28 mouse cellular contexts compared by ENCODE assay signal in genomic region chr17:5622764-5623163, GRCm38 (mm10).
A peak's percentile ranks its signal among the peaks of the same experiment; 100 is the strongest.
DNase-seq lines count a peak whose midpoint lies in the region; ATAC-seq and TF ChIP-seq lines count a peak whose summit lies in the region.
"Had no signal": no experiment of that assay in that cellular context is flagged by ENCODE, and none has a peak within 500 bp of the region (broad histone marks: within the 10 kb centered on the region; RNA-seq: fewer than 3 reads in every experiment).

No protein-coding gene starts in this region.

- H3K27ac ChIP-seq in lung, postnatal 0 days (ENCODE audit: low read length), result no peak overlapping the region
- H3K27ac ChIP-seq: embryonic facial prominence, embryonic 12.5 days; gastrocnemius, adult 2 months; heart, embryonic 13.5 days; hindbrain, embryonic 14.5 days; kidney, embryonic 15.5 days; left cerebral cortex, adult 2 months; limb, embryonic 12.5 days; macrophage; midbrain, embryonic 10.5 days; midbrain, embryonic 15.5 days; neural tube, embryonic 15.5 days had no signal

- no peaks in the 10 kb centered on the region for H3K27me3 ChIP-seq in lung, postnatal 0 days (replicated peaks; ENCODE audit: insufficient read depth, low read length)
- H3K27me3 ChIP-seq: CH12.LX; embryonic facial prominence, embryonic 12.5 days; heart, embryonic 13.5 days; kidney, embryonic 15.5 days; limb, embryonic 12.5 days; midbrain, embryonic 15.5 days; neural tube, embryonic 15.5 days had no signal

- no peak overlapping the region for H3K4me3 ChIP-seq in lung, postnatal 0 days (ENCODE audit: low read depth, low read length)
- H3K4me3 ChIP-seq: embryonic facial prominence, embryonic 12.5 days; gastrocnemius, adult 2 months; heart, embryonic 13.5 days; kidney, embryonic 15.5 days; layer of hippocampus, adult 2 months; left cerebral cortex, adult 2 months; limb, embryonic 12.5 days; midbrain, embryonic 10.5 days; midbrain, embryonic 15.5 days; neural tube, embryonic 15.5 days had no signal

- H3K9me3 ChIP-seq in lung, postnatal 0 days (ENCODE audit: low read length), result no peaks in the 10 kb centered on the region
- H3K9me3 ChIP-seq: embryonic facial prominence, embryonic 12.5 days; heart, embryonic 13.5 days; kidney, embryonic 15.5 days; limb, embryonic 12.5 days; midbrain, embryonic 10.5 days; midbrain, embryonic 15.5 days; neural tube, embryonic 15.5 days had no signal

- H3K9ac ChIP-seq in lung, postnatal 0 days (replicated peaks; ENCODE audit: low read depth), result no peak overlapping the region
- H3K9ac ChIP-seq: embryonic facial prominence, embryonic 12.5 days; heart, embryonic 13.5 days; hindbrain, embryonic 14.5 days; kidney, embryonic 15.5 days; limb, embryonic 12.5 days; midbrain, embryonic 15.5 days; neural tube, embryonic 15.5 days had no signal

- ATAC-seq in cerebellum, adult (ENCODE audit: insufficient number of reproducible peaks, low FRiP score, low TSS enrichment), result 0 out of 2 replicates have a peak, but pooled peaks have one; percentile 8
- ATAC-seq in lung, postnatal 0 days, result peak; percentile 68
- ATAC-seq in erythroblast, adult 5-6 weeks (replicated peaks; ENCODE audit: low FRiP score, poor library complexity, severe bottlenecking), result peak; percentile 74
- peak; percentile 57; the same call in 1 of the 2 replicates for ATAC-seq in megakaryocyte progenitor cell, adult 5-6 weeks (replicated peaks; ENCODE audit: poor library complexity)
- ATAC-seq: forebrain, embryonic 16.5 days; midbrain, embryonic 15.5 days had no signal

- H3K4me2 ChIP-seq in lung, postnatal 0 days (replicated peaks; ENCODE audit: low read depth, low read length), result no peak overlapping the region
- H3K4me2 ChIP-seq: embryonic facial prominence, embryonic 12.5 days; heart, embryonic 13.5 days; hindbrain, embryonic 14.5 days; kidney, embryonic 15.5 days; limb, embryonic 12.5 days; midbrain, embryonic 15.5 days; neural tube, embryonic 15.5 days had no signal

- H3K4me1 ChIP-seq in lung, postnatal 0 days (ENCODE audit: insufficient read depth, low read depth, low read length), result 0 out of 2 replicates have a peak, but pooled peaks cover 4% of the 10 kb centered on the region
- H3K4me1 ChIP-seq: embryonic facial prominence, embryonic 12.5 days; kidney, embryonic 15.5 days; limb, embryonic 12.5 days; midbrain, embryonic 10.5 days; midbrain, embryonic 15.5 days had no signal

- WGBS in lung, postnatal 0 days, result 30% methylated on average over 6 of the region's 6 CpGs

- DNase-seq in cerebellum, postnatal 25 days, result no peak
- DNase-seq in lung, postnatal 0 days (ENCODE audit: low spot score), result no peak
- no peak for DNase-seq in lung, postnatal 14 days
- DNase-seq in thymus, postnatal 4 days, result no peak
- no peak for DNase-seq in retina, embryonic 14.5 days (ENCODE audit: low spot score)
- DNase-seq: adrenal gland, adult 8-10 months; embryo, embryonic 11 days; gastrocnemius, adult 2 months; gastrocnemius, postnatal 36 days; kidney, adult 18-20 months; kidney, postnatal 36 days; right cerebral cortex, postnatal 25 days had no signal

- TF ChIP-seq EP300 in lung, postnatal 0 days (IDR thresholded peaks at IDR 0.05), result no peak

- no peak for TF ChIP-seq CTCF in lung, postnatal 0 days (IDR thresholded peaks at IDR 0.05)

- H3K36me3 ChIP-seq in lung, postnatal 0 days (ENCODE audit: insufficient read depth, low read length), result no peaks in the 10 kb centered on the region
- H3K36me3 ChIP-seq: embryonic facial prominence, embryonic 12.5 days; heart, embryonic 13.5 days; kidney, embryonic 15.5 days; limb, embryonic 12.5 days; midbrain, embryonic 10.5 days; midbrain, embryonic 15.5 days; neural tube, embryonic 15.5 days had no signal

Comparison
In these comparisons a context has a peak if more than half of its experiments do, and no peak if none do; other contexts are left out.
1. ATAC-seq: peak in every context shown above with its lines; median percentile 74 in erythroblast, adult 5-6 weeks; 68 in lung, postnatal 0 days; 57 in megakaryocyte progenitor cell, adult 5-6 weeks; 8 in cerebellum, adult.